Mouse (Mus musculus): ENCODE data around the gene Fam149b.

- no peak for TF ChIP-seq POLR2A (IDR thresholded peaks at IDR 0.05; ENCODE audit: borderline replicate concordance, control insufficient read depth, low read depth, low read length)
- no peak for TF ChIP-seq CTCF (IDR thresholded peaks at IDR 0.05; ENCODE audit: control insufficient read depth, insufficient read depth, low read length)
Measured at GRCm38 (mm10) chr14:20423046-20423445, 75.1 kb downstream of the Fam149b start.

All from bone marrow, adult 2 months (tissue).